Mouse (Mus musculus) megakaryocyte-erythroid progenitor cell, adult 5 weeks (primary cell): ENCODE data around the gene Kcnb1. TPM values are rescaled to one million over a fixed set of nuclear protein-coding genes. Genes with fewer than 3 reads are reported as not detected.

Source experiments
- polyA plus RNA-seq: library from polyadenylated mRNA; stranded (reverse); fragments of >175 nt; gene quantifications from 2 replicates; pipeline ENCODE4 v1.2.3, GENCODE M21; 2012

Kcnb1 gene
- 0.15 and 0.26 TPM in 2 replicates for polyA plus RNA-seq

GRCm38 (mm10) chr2:167190076-167190399, at the start of gene Kcnb1:
Gene Kcnb1, minus strand, starts transcription at chr2:167190155.

GRCm38 (mm10) chr2:167062965-167063880, 126.7 kb downstream of the Kcnb1 start, which contains the start of gene Znfx1:
Gene Znfx1, minus strand, starts transcription at chr2:167063015.

Other genes starting within 250 kb of the Kcnb1 start
- 45.1 and 47.6 TPM in 2 replicates for gene Stau1, start 193.9 kb downstream of the Kcnb1 start, polyA plus RNA-seq
- 72.9 and 106 TPM in 2 replicates for gene Ddx27, start 175.0 kb downstream of the Kcnb1 start, polyA plus RNA-seq
- 6.5 and 6.8 TPM in 2 replicates for gene Znfx1, start 127.1 kb downstream of the Kcnb1 start, polyA plus RNA-seq
- gene Ptgis, start 50.4 kb upstream of the Kcnb1 start, polyA plus RNA-seq, result not detected in 2 replicates
- 8.0 and 9.7 TPM in 2 replicates for gene B4galt5, start 159.0 kb upstream of the Kcnb1 start, polyA plus RNA-seq
- gene Slc9a8, start 231.6 kb upstream of the Kcnb1 start, polyA plus RNA-seq, result 10.5 and 13.4 TPM in 2 replicates